Mouse (Mus musculus) kidney, postnatal 36 days (tissue): ENCODE data around the gene Sept5.

Experiments
- DNase-seq, 2 experiments: peaks; one replicate each; pipeline ENCODE4 v3.0.0; 2021 to 2022; ENCODE audit warnings: mixed read lengths in 2 of 2

The Sept5 gene

GRCm38 (mm10) chr16:18582426-18583148 is 47.2 kb downstream of the Sept5 start:
- no peak for DNase-seq

- peak in 1 of 2 experiments; percentile 38 for DNase-seq
These were observed 48.0 kb downstream of the Sept5 start for GRCm38 (mm10) chr16:18581623-18582205.

DNA sequence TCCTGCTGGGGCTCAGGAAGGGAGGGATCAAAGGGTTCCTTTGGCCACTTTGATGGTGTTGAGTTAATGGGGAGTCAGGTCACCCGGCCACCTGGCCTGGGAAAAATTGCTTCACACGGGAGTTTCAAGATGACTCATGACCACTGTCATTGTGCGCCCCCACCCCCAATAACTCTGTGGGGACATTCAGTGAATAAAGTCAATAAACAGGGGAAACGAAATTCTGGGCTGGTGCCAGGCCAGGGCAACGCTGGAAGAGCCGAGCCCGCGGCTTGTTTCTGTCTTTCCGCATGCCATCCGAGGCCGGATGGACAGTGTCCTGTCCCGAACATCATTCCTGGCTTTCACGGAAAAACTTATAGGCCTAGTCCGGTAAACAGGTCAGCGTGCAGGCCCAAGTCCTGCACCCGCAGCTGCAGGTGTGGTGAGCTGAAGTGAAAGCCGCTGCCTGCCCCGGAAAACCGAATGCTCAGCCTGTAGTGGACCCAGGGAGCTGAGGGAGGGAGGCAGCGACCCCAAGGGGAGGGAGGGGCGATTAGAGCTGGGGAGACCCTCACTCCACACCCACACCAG is 48.6 kb downstream of the Sept5 start:
- DNase-seq: peak in 1 of 2 experiments; percentile 25

GRCm38 (mm10) chr16:18580389-18580788 is 49.4 kb downstream of the Sept5 start:
- DNase-seq: no peak

GRCm38 (mm10) chr16:18577599-18578160 is 52.1 kb downstream of the Sept5 start:
- DNase-seq: no peak

GRCm38 (mm10) chr16:18577071-18577470 is 52.7 kb downstream of the Sept5 start:
- no peak for DNase-seq

- no peak for DNase-seq
These were observed 55.6 kb downstream of the Sept5 start for GRCm38 (mm10) chr16:18574196-18574595.
